Mouse (Mus musculus): ENCODE results near the gene Gm10322. TPM values are rescaled to one million over a fixed set of nuclear protein-coding genes. Genes with fewer than 3 reads are reported as not detected.

The Gm10322 gene
- polyA plus RNA-seq, 1 experiment from 2014 or later, result not detected

GRCm38 (mm10) chr10:59590606-59591005, 25.3 kb upstream of the Gm10322 start:
- TF ChIP-seq EP300 (IDR thresholded peaks at IDR 0.05; ENCODE audit: low read depth) (no peak), CTCF (IDR thresholded peaks at IDR 0.05; ENCODE audit: low read depth) (no peak)
- WGBS (ENCODE audit: insufficient replicate concordance), result 88% methylated on average over 9 of the region's 9 CpGs
- DNase-seq (no peak), ATAC-seq (no peak)
- Histone ChIP-seq H3K36me3 (replicated peaks; ENCODE audit: insufficient read depth, low read length) (no peaks in the 10 kb centered on the region), H3K9ac (replicated peaks) (no peak overlapping the region), H3K9me3 (ENCODE audit: low read length) (no peaks in the 10 kb centered on the region), H3K27me3 (ENCODE audit: insufficient read depth, low read length) (no peaks in the 10 kb centered on the region), H3K27ac (ENCODE audit: low read depth) (no peak overlapping the region), H3K4me2 (ENCODE audit: low read depth, low read length) (no peak overlapping the region), H3K4me3 (ENCODE audit: low read depth, low read length) (no peak overlapping the region), H3K4me1 (ENCODE audit: insufficient read depth) (peaks cover 8% of the 10 kb centered on the region; the same call in 1 of the 2 replicates)

DNA sequence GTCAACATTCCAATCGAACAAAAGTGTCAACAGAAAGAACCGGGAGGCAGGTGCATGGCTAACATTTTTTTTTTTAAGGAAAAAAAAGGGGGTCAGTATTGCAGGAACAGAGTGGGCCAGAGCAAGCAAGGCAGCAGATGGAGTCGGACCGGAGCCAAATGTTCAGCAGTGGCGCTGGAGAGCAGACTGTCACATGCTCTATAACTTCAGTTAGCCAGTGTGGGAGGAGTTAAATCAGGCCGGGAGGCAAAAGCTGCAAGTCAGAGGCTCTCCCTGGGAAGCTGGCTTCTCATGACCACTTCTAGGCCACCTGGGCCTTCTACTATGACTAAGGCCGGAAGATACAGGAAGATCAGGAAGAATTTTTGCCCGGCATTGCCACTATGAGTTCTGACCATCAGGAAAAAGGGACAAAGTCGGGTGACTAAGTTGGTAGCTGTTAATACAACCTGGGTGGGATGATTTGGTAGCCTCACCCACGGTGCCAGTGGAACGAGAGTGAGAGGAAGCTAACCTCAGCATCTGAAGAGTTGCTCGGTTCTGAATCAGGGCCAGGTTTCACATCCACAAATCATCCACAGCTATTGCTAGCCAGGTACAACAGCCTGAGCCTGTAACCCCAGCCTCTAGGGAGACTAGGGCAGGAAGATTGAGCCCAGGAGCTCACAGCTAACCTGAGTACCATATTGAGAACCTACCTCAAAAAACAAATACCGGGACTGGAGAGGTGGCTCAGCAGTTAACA, 21.9 kb upstream of the Gm10322 start:
- H3K27me3 ChIP-seq (ENCODE audit: insufficient read depth, low read length), result no peaks in the 10 kb centered on the region
- TF ChIP-seq CTCF (IDR thresholded peaks at IDR 0.05; ENCODE audit: low read depth), result no peak
- no peak for TF ChIP-seq EP300 (IDR thresholded peaks at IDR 0.05; ENCODE audit: low read depth)
- no peak overlapping the region for H3K27ac ChIP-seq (ENCODE audit: low read depth)
- 66% methylated on average over 13 of the region's 13 CpGs for WGBS (ENCODE audit: insufficient replicate concordance)
- 0 out of 2 replicates have a peak, but pooled peaks cover 2% of the 10 kb centered on the region for H3K36me3 ChIP-seq (replicated peaks; ENCODE audit: insufficient read depth, low read length)
- no peak for ATAC-seq
- H3K9me3 ChIP-seq (ENCODE audit: low read length), result no peaks in the 10 kb centered on the region
- H3K4me2 ChIP-seq (ENCODE audit: low read depth, low read length), result no peak overlapping the region
- DNase-seq, result no peak
- H3K9ac ChIP-seq (replicated peaks), result no peak overlapping the region
- H3K4me1 ChIP-seq (ENCODE audit: insufficient read depth), result peaks cover 5% of the 10 kb centered on the region; the same call in 1 of the 2 replicates
- no peak overlapping the region for H3K4me3 ChIP-seq (ENCODE audit: low read depth, low read length)

GRCm38 (mm10) chr10:59600516-59600915, 15.3 kb upstream of the Gm10322 start:
- Histone ChIP-seq H3K4me1 (ENCODE audit: insufficient read depth) (peaks cover 6% of the 10 kb centered on the region), H3K9me3 (ENCODE audit: low read length) (no peaks in the 10 kb centered on the region), H3K27me3 (ENCODE audit: insufficient read depth, low read length) (no peaks in the 10 kb centered on the region), H3K9ac (replicated peaks) (no peak overlapping the region), H3K36me3 (replicated peaks; ENCODE audit: insufficient read depth, low read length) (0 out of 2 replicates have a peak, but pooled peaks cover 2% of the 10 kb centered on the region), H3K4me2 (ENCODE audit: low read depth, low read length) (no peak overlapping the region), H3K4me3 (ENCODE audit: low read depth, low read length) (no peak overlapping the region), H3K27ac (ENCODE audit: low read depth) (no peak overlapping the region)
- no peak for DNase-seq
- no peak for ATAC-seq
- TF ChIP-seq CTCF (IDR thresholded peaks at IDR 0.05; ENCODE audit: low read depth), result no peak
- no peak for TF ChIP-seq EP300 (IDR thresholded peaks at IDR 0.05; ENCODE audit: low read depth)
- 77% methylated on average over 8 of the region's 8 CpGs for WGBS (ENCODE audit: insufficient replicate concordance)

GRCm38 (mm10) chr10:59602043-59602442, 13.8 kb upstream of the Gm10322 start:
- TF ChIP-seq CTCF (IDR thresholded peaks at IDR 0.05; ENCODE audit: low read depth) (no peak), EP300 (IDR thresholded peaks at IDR 0.05; ENCODE audit: low read depth) (no peak)
- Histone ChIP-seq H3K4me3 (ENCODE audit: low read depth, low read length) (no peak overlapping the region), H3K27ac (ENCODE audit: low read depth) (no peak overlapping the region), H3K4me2 (ENCODE audit: low read depth, low read length) (no peak overlapping the region), H3K27me3 (ENCODE audit: insufficient read depth, low read length) (no peaks in the 10 kb centered on the region), H3K36me3 (replicated peaks; ENCODE audit: insufficient read depth, low read length) (0 out of 2 replicates have a peak, but pooled peaks cover 1% of the 10 kb centered on the region), H3K9me3 (ENCODE audit: low read length) (no peaks in the 10 kb centered on the region), H3K9ac (replicated peaks) (no peak overlapping the region), H3K4me1 (ENCODE audit: insufficient read depth) (peaks cover 6% of the 10 kb centered on the region)
- ATAC-seq, result no peak
- DNase-seq, result no peak
- 79% methylated on average over 8 of the region's 8 CpGs for WGBS (ENCODE audit: insufficient replicate concordance)

- Histone ChIP-seq H3K36me3 (replicated peaks; ENCODE audit: insufficient read depth, low read length) (no peaks in the 10 kb centered on the region), H3K27ac (ENCODE audit: low read depth) (no peak overlapping the region), H3K4me1 (ENCODE audit: insufficient read depth) (peaks cover 6% of the 10 kb centered on the region), H3K4me3 (ENCODE audit: low read depth, low read length) (no peak overlapping the region), H3K9me3 (ENCODE audit: low read length) (no peaks in the 10 kb centered on the region), H3K27me3 (ENCODE audit: insufficient read depth, low read length) (no peaks in the 10 kb centered on the region), H3K9ac (replicated peaks) (no peak overlapping the region), H3K4me2 (ENCODE audit: low read depth, low read length) (no peak overlapping the region)
- ATAC-seq, result no peak
- TF ChIP-seq CTCF (IDR thresholded peaks at IDR 0.05; ENCODE audit: low read depth), result no peak
- TF ChIP-seq EP300 (IDR thresholded peaks at IDR 0.05; ENCODE audit: low read depth), result no peak
- WGBS (ENCODE audit: insufficient replicate concordance), result 80% methylated on average over 14 of the region's 14 CpGs
- DNase-seq, result no peak
These were observed 13.0 kb upstream of the Gm10322 start for GRCm38 (mm10) chr10:59602891-59603290.

- Histone ChIP-seq H3K4me3 (ENCODE audit: low read depth, low read length) (no peak overlapping the region), H3K4me1 (ENCODE audit: insufficient read depth) (peaks cover 6% of the 10 kb centered on the region), H3K27me3 (ENCODE audit: insufficient read depth, low read length) (no peaks in the 10 kb centered on the region), H3K9ac (replicated peaks) (no peak overlapping the region), H3K36me3 (replicated peaks; ENCODE audit: insufficient read depth, low read length) (no peaks in the 10 kb centered on the region), H3K9me3 (ENCODE audit: low read length) (no peaks in the 10 kb centered on the region), H3K27ac (ENCODE audit: low read depth) (no peak overlapping the region), H3K4me2 (ENCODE audit: low read depth, low read length) (no peak overlapping the region)
- 56% methylated on average over 5 of the region's 5 CpGs for WGBS (ENCODE audit: insufficient replicate concordance)
- no peak for DNase-seq
- ATAC-seq, result no peak
- TF ChIP-seq EP300 (IDR thresholded peaks at IDR 0.05; ENCODE audit: low read depth) (no peak), CTCF (IDR thresholded peaks at IDR 0.05; ENCODE audit: low read depth) (no peak)
These were observed 12.0 kb upstream of the Gm10322 start for GRCm38 (mm10) chr10:59603843-59604242.

All from liver, postnatal 0 days (tissue).